Mouse (Mus musculus) midbrain, embryonic 13.5 days (tissue): ENCODE results near the gene 6430571L13Rik. TPM values are rescaled to one million over a fixed set of nuclear protein-coding genes. Genes with fewer than 3 reads are reported as not detected.

Source experiments
- ATAC-seq: fragments of 200-750 bp; cut with Nextera tagmentation; 2 replicates; pipeline ENCODE4 v1.8.0; 2017; ENCODE audit warnings: mild to moderate bottlenecking, moderate TSS enrichment, moderate library complexity
- H3K27ac ChIP-seq: fragments of 300-500 bp; sonication (generic); 2 replicates; pipeline ENCODE4 v1.5.1; 2015; ENCODE audit warnings: inconsistent platforms, mild to moderate bottlenecking, moderate library complexity
- H3K27me3 ChIP-seq: fragments of 300-500 bp; sonication (generic); 2 replicates; pipeline ENCODE4 v1.6.1; 2015; ENCODE audit warnings: mild to moderate bottlenecking, inconsistent platforms
- H3K36me3 ChIP-seq: fragments of 300-500 bp; sonication (generic); 2 replicates; pipeline ENCODE4 v1.6.1; 2015; ENCODE audit warnings: mild to moderate bottlenecking, inconsistent platforms
- H3K4me1 ChIP-seq: fragments of 300-500 bp; sonication (generic); replicated peaks from 2 replicates; pipeline ENCODE4 v1.6.1; 2015; ENCODE audit warnings: inconsistent platforms
- H3K4me2 ChIP-seq: fragments of 300-500 bp; sonication (generic); replicated peaks from 2 replicates; pipeline ENCODE4 v1.6.1; 2015; ENCODE audit warnings: moderate library complexity, mild to moderate bottlenecking, inconsistent platforms
- H3K4me3 ChIP-seq: fragments of 300-500 bp; sonication (generic); replicated peaks from 2 replicates; pipeline ENCODE4 v1.5.1; 2015; ENCODE audit warnings: mild to moderate bottlenecking, inconsistent platforms
- H3K9ac ChIP-seq: fragments of 300-500 bp; sonication (generic); replicated peaks from 2 replicates; pipeline ENCODE4 v1.6.1; 2015; ENCODE audit warnings: mild to moderate bottlenecking, inconsistent platforms
- H3K9me3 ChIP-seq: fragments of 300-500 bp; sonication (generic); 2 replicates; pipeline ENCODE4 v1.6.1; 2016; ENCODE audit warnings: mild to moderate bottlenecking, inconsistent platforms
- WGBS: fragments of 180-500 bp; shearing (Covaris S2); methylation state at CpG from one replicate; pipeline ENCODE4 v1.1.7; 2015; 5-methylcytosine and 5-hydroxymethylcytosine counted together
- polyA plus RNA-seq: library from polyadenylated mRNA; unstranded; fragments of >200 nt; fragmentation: Nextera tagmentation; extraction: Ambion mirVana; gene quantifications from 2 replicates; pipeline ENCODE4 v1.2.1, GENCODE M21; 2015

6430571L13Rik gene
- polyA plus RNA-seq, 1 experiment from 2014 or later = 6.4 TPM

GRCm38 (mm10) chr9:107346081-107346480 lies 5.7 kb downstream of the 6430571L13Rik start:
- ATAC-seq = no peak
- WGBS = 88% methylated on average over 8 of the region's 8 CpGs

GRCm38 (mm10) chr9:107347586-107348183 lies 7.3 kb downstream of the 6430571L13Rik start:
- WGBS = 83% methylated on average over 9 of the region's 9 CpGs
- no peak for ATAC-seq

More at GRCm38 (mm10) chr9:107346081-107346480, 5.7 kb downstream of the 6430571L13Rik start:
- Histone ChIP-seq H3K4me3 (no peak overlapping the region), H3K9ac (no peak overlapping the region), H3K27me3 (peaks cover 12% of the 10 kb centered on the region; the same call in 1 of the 2 replicates), H3K9me3 (no peaks in the 10 kb centered on the region), H3K4me2 (no peak overlapping the region), H3K36me3 (no peaks in the 10 kb centered on the region), H3K27ac (no peak overlapping the region), H3K4me1 (peaks cover 7% of the 10 kb centered on the region)

GRCm38 (mm10) chr9:107349321-107349720 lies 8.9 kb downstream of the 6430571L13Rik start:
- 57% methylated on average over 7 of the region's 7 CpGs for WGBS
- H3K4me3 ChIP-seq = no peak overlapping the region
- H3K4me1 ChIP-seq = peaks cover 3% of the 10 kb centered on the region; the same call in 1 of the 2 replicates
- H3K36me3 ChIP-seq = no peaks in the 10 kb centered on the region
- H3K27me3 ChIP-seq = 0 out of 2 replicates have a peak, but pooled peaks cover under 1% of the 10 kb centered on the region
- no peak overlapping the region for H3K27ac ChIP-seq
- H3K4me2 ChIP-seq = no peak overlapping the region
- ATAC-seq = no peak
- no peak overlapping the region for H3K9ac ChIP-seq
- H3K9me3 ChIP-seq = no peaks in the 10 kb centered on the region

More at GRCm38 (mm10) chr9:107347586-107348183, 7.3 kb downstream of the 6430571L13Rik start:
- no peak overlapping the region for H3K4me2 ChIP-seq
- no peaks in the 10 kb centered on the region for H3K9me3 ChIP-seq
- H3K9ac ChIP-seq = no peak overlapping the region
- no peak overlapping the region for H3K4me3 ChIP-seq
- H3K4me1 ChIP-seq = peaks cover 3% of the 10 kb centered on the region; the same call in 1 of the 2 replicates
- no peaks in the 10 kb centered on the region for H3K27me3 ChIP-seq
- no peak overlapping the region for H3K27ac ChIP-seq
- H3K36me3 ChIP-seq = no peaks in the 10 kb centered on the region

GRCm38 (mm10) chr9:107354826-107355225 lies 14.4 kb downstream of the 6430571L13Rik start:
- Histone ChIP-seq H3K36me3 (no peaks in the 10 kb centered on the region), H3K4me1 (peaks cover 3% of the 10 kb centered on the region; the same call in 1 of the 2 replicates), H3K27me3 (peaks cover 21% of the 10 kb centered on the region), H3K4me2 (no peak overlapping the region), H3K9me3 (no peaks in the 10 kb centered on the region), H3K9ac (no peak overlapping the region), H3K27ac (no peak overlapping the region), H3K4me3 (no peak overlapping the region)
- 62% methylated on average over 1 of the region's 1 CpGs for WGBS
- no peak for ATAC-seq

GRCm38 (mm10) chr9:107355870-107356765 lies 15.7 kb downstream of the 6430571L13Rik start:
- Histone ChIP-seq H3K36me3 (no peaks in the 10 kb centered on the region), H3K27ac (no peak overlapping the region), H3K27me3 (peaks cover 21% of the 10 kb centered on the region), H3K9me3 (no peaks in the 10 kb centered on the region), H3K9ac (no peak overlapping the region), H3K4me3 (no peak overlapping the region), H3K4me1 (peaks cover 8% of the 10 kb centered on the region), H3K4me2 (no peak overlapping the region)
- ATAC-seq = no peak
- WGBS = 51% methylated on average over 6 of the region's 7 CpGs

- peaks cover 10% of the 10 kb centered on the region for H3K4me1 ChIP-seq
- no peak overlapping the region for H3K9ac ChIP-seq
- no peak overlapping the region for H3K27ac ChIP-seq
- no peak overlapping the region for H3K4me2 ChIP-seq
- H3K27me3 ChIP-seq = peaks cover 21% of the 10 kb centered on the region
- H3K36me3 ChIP-seq = no peaks in the 10 kb centered on the region
- peak; percentile 35; the same call in 1 of the 2 replicates for ATAC-seq
- 15% methylated on average over 5 of the region's 5 CpGs for WGBS
- no peak overlapping the region for H3K4me3 ChIP-seq
- no peaks in the 10 kb centered on the region for H3K9me3 ChIP-seq
These were observed 17.2 kb downstream of the 6430571L13Rik start for GRCm38 (mm10) chr9:107357651-107358050.

- H3K4me3 ChIP-seq = no peak overlapping the region
- H3K9me3 ChIP-seq = no peaks in the 10 kb centered on the region
- no peak overlapping the region for H3K4me2 ChIP-seq
- WGBS = 14% methylated on average over 3 of the region's 3 CpGs
- peaks cover 10% of the 10 kb centered on the region for H3K4me1 ChIP-seq
- no peaks in the 10 kb centered on the region for H3K36me3 ChIP-seq
- 0 out of 2 replicates have a peak overlapping the region, but pooled peaks have one; percentile 3 for H3K27ac ChIP-seq
- no peak overlapping the region for H3K9ac ChIP-seq
- no peak for ATAC-seq
- peaks cover 9% of the 10 kb centered on the region for H3K27me3 ChIP-seq
These were observed 20.6 kb downstream of the 6430571L13Rik start for GRCm38 (mm10) chr9:107360989-107361388.

GRCm38 (mm10) chr9:107366644-107367043 lies 26.2 kb downstream of the 6430571L13Rik start:
- H3K4me3 ChIP-seq = no peak overlapping the region
- no peaks in the 10 kb centered on the region for H3K27me3 ChIP-seq
- no peak overlapping the region for H3K27ac ChIP-seq
- no peak for ATAC-seq
- H3K9ac ChIP-seq = no peak overlapping the region
- H3K4me2 ChIP-seq = no peak overlapping the region
- H3K36me3 ChIP-seq = no peaks in the 10 kb centered on the region
- H3K9me3 ChIP-seq = no peaks in the 10 kb centered on the region
- peaks cover 29% of the 10 kb centered on the region for H3K4me1 ChIP-seq
- WGBS = 8% methylated on average over 3 of the region's 3 CpGs

GRCm38 (mm10) chr9:107368302-107368701 lies 27.9 kb downstream of the 6430571L13Rik start:
- Histone ChIP-seq H3K27ac (peak overlapping the region; percentile 82; the same call in 1 of the 2 replicates), H3K9me3 (no peaks in the 10 kb centered on the region), H3K4me3 (no peak overlapping the region), H3K4me2 (no peak overlapping the region), H3K27me3 (no peaks in the 10 kb centered on the region), H3K36me3 (no peaks in the 10 kb centered on the region), H3K4me1 (peaks cover 35% of the 10 kb centered on the region), H3K9ac (0 out of 2 replicates have a peak overlapping the region, but pooled peaks have one; percentile 19)
- ATAC-seq = no peak
- 96% methylated on average over 1 of the region's 1 CpGs for WGBS

- H3K9ac ChIP-seq = 0 out of 2 replicates have a peak overlapping the region, but pooled peaks have one; percentile 28
- 40% methylated on average over 10 of the region's 10 CpGs for WGBS
- no peaks in the 10 kb centered on the region for H3K27me3 ChIP-seq
- H3K36me3 ChIP-seq = no peaks in the 10 kb centered on the region
- H3K4me2 ChIP-seq = peak overlapping the region; percentile 17; the same call in 1 of the 2 replicates
- peak overlapping the region; percentile 82 for H3K27ac ChIP-seq
- peaks cover 37% of the 10 kb centered on the region for H3K4me1 ChIP-seq
- ATAC-seq = peak; percentile 59
- no peak overlapping the region for H3K4me3 ChIP-seq
- H3K9me3 ChIP-seq = no peaks in the 10 kb centered on the region
These were observed 29.1 kb downstream of the 6430571L13Rik start for GRCm38 (mm10) chr9:107369270-107370105.

GRCm38 (mm10) chr9:107370106-107370463 lies 29.7 kb downstream of the 6430571L13Rik start:
- ATAC-seq = peak; percentile 55; the same call in 1 of the 2 replicates
- no peaks in the 10 kb centered on the region for H3K9me3 ChIP-seq
- peaks cover 41% of the 10 kb centered on the region for H3K4me1 ChIP-seq
- 11% methylated on average over 4 of the region's 4 CpGs for WGBS
- H3K27ac ChIP-seq = peak overlapping the region; percentile 82
- H3K4me2 ChIP-seq = peak overlapping the region; percentile 17; the same call in 1 of the 2 replicates
- no peaks in the 10 kb centered on the region for H3K27me3 ChIP-seq
- no peaks in the 10 kb centered on the region for H3K36me3 ChIP-seq
- no peak overlapping the region for H3K4me3 ChIP-seq
- H3K9ac ChIP-seq = no peak overlapping the region
